Comparison of ENCODE assay signal across 29 mouse cellular contexts in genomic region chr2:144613956-144614355, GRCm38 (mm10).
"Had no signal": no experiment of that assay in that cellular context is flagged by ENCODE, and none has a peak within 500 bp of the region (broad histone marks: within the 10 kb centered on the region; RNA-seq: fewer than 3 reads in every experiment).

No protein-coding gene starts in this region.

- H3K9me3 ChIP-seq: limb, embryonic 12.5 days; limb, embryonic 13.5 days; limb, embryonic 15.5 days; liver, embryonic 12.5 days; liver, embryonic 13.5 days; liver, embryonic 15.5 days; lung, embryonic 15.5 days; megakaryocyte, embryonic 14.5 days; midbrain, embryonic 12.5 days; midbrain, embryonic 15.5 days had no signal

- H3K4me3 ChIP-seq: left cerebral cortex, adult 2 months; limb, embryonic 12.5 days; limb, embryonic 13.5 days; limb, embryonic 15.5 days; liver, embryonic 12.5 days; liver, embryonic 13.5 days; liver, embryonic 15.5 days; lung, embryonic 15.5 days; megakaryocyte, embryonic 14.5 days; midbrain, embryonic 10.5 days; midbrain, embryonic 12.5 days; midbrain, embryonic 13.5 days; midbrain, embryonic 15.5 days; myocyte; neural tube, embryonic 12.5 days; neural tube, embryonic 13.5 days had no signal

- H3K9ac ChIP-seq: limb, embryonic 12.5 days; limb, embryonic 13.5 days; limb, embryonic 15.5 days; liver, embryonic 12.5 days; liver, embryonic 13.5 days; liver, embryonic 14.5 days; liver, embryonic 15.5 days; lung, embryonic 14.5 days; lung, embryonic 15.5 days; midbrain, embryonic 12.5 days; midbrain, embryonic 13.5 days; midbrain, embryonic 15.5 days; neural tube, embryonic 12.5 days; neural tube, embryonic 13.5 days had no signal

- H3K27ac ChIP-seq: left cerebral cortex, adult 2 months; limb, embryonic 12.5 days; limb, embryonic 13.5 days; limb, embryonic 15.5 days; liver, embryonic 12.5 days; liver, embryonic 13.5 days; liver, embryonic 14.5 days; liver, embryonic 15.5 days; lung, embryonic 15.5 days; macrophage; midbrain, embryonic 10.5 days; midbrain, embryonic 12.5 days; midbrain, embryonic 13.5 days; midbrain, embryonic 15.5 days; neural tube, embryonic 12.5 days; neural tube, embryonic 13.5 days had no signal

- DNase-seq: left cerebral cortex, postnatal 4 days; liver; liver, embryonic 13.5 days; lung, adult 18-20 months; lung, adult 2 months; lung, embryonic 14.5 days; lung, postnatal 10 days; lung, postnatal 14 days; lung, postnatal 36 days; lung, postnatal 4 days had no signal

- H3K4me1 ChIP-seq: limb, embryonic 12.5 days; limb, embryonic 13.5 days; limb, embryonic 15.5 days; lung, embryonic 15.5 days; midbrain, embryonic 10.5 days; midbrain, embryonic 12.5 days; midbrain, embryonic 13.5 days; midbrain, embryonic 15.5 days; neural tube, embryonic 12.5 days; neural tube, embryonic 13.5 days had no signal

- ATAC-seq: liver, embryonic 12.5 days; lung, postnatal 0 days; midbrain, embryonic 13.5 days; midbrain, embryonic 15.5 days; midbrain, embryonic 16.5 days had no signal

- H3K36me3 ChIP-seq: limb, embryonic 12.5 days; limb, embryonic 13.5 days; limb, embryonic 15.5 days; liver, embryonic 13.5 days; liver, embryonic 15.5 days; lung, embryonic 15.5 days; midbrain, embryonic 10.5 days; midbrain, embryonic 12.5 days; midbrain, embryonic 13.5 days; midbrain, embryonic 15.5 days; neural tube, embryonic 12.5 days; neural tube, embryonic 13.5 days had no signal

- H3K4me2 ChIP-seq: limb, embryonic 12.5 days; limb, embryonic 13.5 days; limb, embryonic 15.5 days; liver, embryonic 12.5 days; liver, embryonic 13.5 days; liver, embryonic 15.5 days; lung, embryonic 14.5 days; lung, embryonic 15.5 days; midbrain, embryonic 12.5 days; midbrain, embryonic 13.5 days; midbrain, embryonic 15.5 days; neural tube, embryonic 12.5 days; neural tube, embryonic 13.5 days had no signal

- H3K27me3 ChIP-seq: limb, embryonic 12.5 days; limb, embryonic 13.5 days; limb, embryonic 15.5 days; liver, embryonic 12.5 days; liver, embryonic 13.5 days; liver, embryonic 15.5 days; lung, embryonic 15.5 days; megakaryocyte, embryonic 14.5 days; midbrain, embryonic 12.5 days; midbrain, embryonic 13.5 days; midbrain, embryonic 15.5 days; neural tube, embryonic 12.5 days; neural tube, embryonic 13.5 days had no signal
